In the genomic region with DNA sequence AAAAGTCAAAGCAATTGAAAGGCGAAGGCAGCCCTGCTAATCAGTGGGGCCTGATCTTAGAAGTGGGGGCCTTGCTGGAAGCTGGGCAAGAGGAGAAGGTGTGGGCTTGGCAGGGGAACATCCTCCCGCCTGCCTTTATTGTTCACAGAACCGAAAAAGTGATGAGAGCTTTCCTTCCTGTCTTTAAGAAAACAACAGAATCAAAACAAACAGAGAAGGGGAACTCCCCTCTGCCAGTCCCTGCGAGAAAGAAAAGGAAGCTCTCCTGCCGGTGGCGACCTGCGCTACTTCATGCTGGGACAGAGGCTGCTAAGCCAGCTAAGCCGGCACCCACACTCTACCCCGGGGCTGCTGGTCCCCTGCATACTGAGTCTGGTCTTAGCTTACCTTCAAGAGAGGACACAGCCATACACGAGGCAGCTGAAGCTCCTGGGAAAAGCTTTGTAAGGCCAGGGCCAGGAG, we compare ENCODE assay signal across 8 mouse cellular contexts. TPM values are rescaled to one million over a fixed set of nuclear protein-coding genes. Genes with fewer than 3 reads are reported as not detected.
A peak's percentile ranks its signal among the peaks of the same experiment; 100 is the strongest.
DNase-seq lines count a peak whose midpoint lies in the region; ATAC-seq and TF ChIP-seq lines count a peak whose summit lies in the region.

No protein-coding gene starts in this region.

- no peaks in the 10 kb centered on the region for H3K27me3 ChIP-seq in liver, embryonic 13.5 days
- H3K27me3 ChIP-seq in spleen, adult 2 months (ENCODE audit: control insufficient read depth, insufficient read depth, low read length) = no peaks in the 10 kb centered on the region

- no peak overlapping the region for H3K4me3 ChIP-seq in gastrocnemius, adult 2 months
- peak overlapping the region; percentile 18; the same call in 1 of the 2 replicates for H3K4me3 ChIP-seq in liver, embryonic 13.5 days (replicated peaks)
- H3K4me3 ChIP-seq in spleen, adult 2 months (ENCODE audit: extremely low read depth, insufficient read depth, insufficient read length) = peak overlapping the region; percentile 26; the same call in 1 of the 2 replicates

- H3K27ac ChIP-seq in gastrocnemius, adult 2 months = peak overlapping the region; percentile 83
- H3K27ac ChIP-seq in liver, embryonic 13.5 days = peak overlapping the region; percentile 98
- H3K27ac ChIP-seq in spleen, adult 2 months (ENCODE audit: insufficient read depth, low read length) = peak overlapping the region; percentile 94

- peak; percentile 27; the same call in 1 of the 2 replicates for TF ChIP-seq POLR2A in spleen, adult 2 months (IDR thresholded peaks at IDR 0.05; ENCODE audit: low read depth, low read length)

- intact Hi-C loops in gastrocnemius, adult 2 months (cut with DNase I) = loop anchor here (5.0 kb wide), 1 partner anchor 41 kb away; the partner anchor contains the start of gene Zfp36l2
- intact Hi-C loops in gastrocnemius, postnatal 14 days (cut with DNase I; ENCODE audit: low total_unique reads) = no loop called here
- intact Hi-C loops in heart, postnatal 36 days (cut with DNase I) = loop anchor here (2.0 kb wide), 1 partner anchor 29 kb away; no protein-coding TSS in a partner anchor

- H3K4me1 ChIP-seq in liver, embryonic 13.5 days (replicated peaks) = peaks cover 100% of the 10 kb centered on the region
- H3K4me1 ChIP-seq in spleen, adult 2 months (ENCODE audit: control insufficient read depth, insufficient read depth, insufficient read length) = peaks cover 74% of the 10 kb centered on the region

- ATAC-seq in liver, embryonic 13.5 days (ENCODE audit: low read depth) = no peak

- no peaks in the 10 kb centered on the region for H3K9me3 ChIP-seq in liver, embryonic 13.5 days (replicated peaks)

- no peak for TF ChIP-seq CTCF in gastrocnemius, adult 2 months (IDR thresholded peaks at IDR 0.05)
- no peak for TF ChIP-seq CTCF in spleen, adult 2 months (IDR thresholded peaks at IDR 0.05; ENCODE audit: extremely low read depth, insufficient read depth, insufficient read length, insufficient replicate concordance)

- DNase-seq in gastrocnemius, adult 2 months = peak; percentile 35
- no peak for DNase-seq in gastrocnemius, postnatal 14 days
- peak; percentile 33 to 60 for DNase-seq in adrenal gland, postnatal 36 days
- DNase-seq in heart, postnatal 36 days = peak; percentile 58 to 64
- DNase-seq in liver, embryonic 13.5 days = no peak
- peak; percentile 77 to 78 for DNase-seq in spleen, adult 2 months (ENCODE audit: low read depth in 1 of 2, low spot score in 2 of 2)
- no peak for DNase-seq in embryo, embryonic 10.5 days (ENCODE audit: low spot score)
- DNase-seq in right cerebral cortex, postnatal 36 days (ENCODE audit: low spot score in 2 of 2) = no peak

- peak overlapping the region; percentile 74 for H3K9ac ChIP-seq in liver, embryonic 13.5 days

- no peaks in the 10 kb centered on the region for H3K36me3 ChIP-seq in liver, embryonic 13.5 days
- no peaks in the 10 kb centered on the region for H3K36me3 ChIP-seq in spleen, adult 2 months (ENCODE audit: control insufficient read depth, insufficient read depth, low read length)

- 7% methylated on average over 10 of the region's 10 CpGs for WGBS in liver, embryonic 13.5 days (ENCODE audit: insufficient replicate concordance)
- 3% methylated on average over 10 of the region's 10 CpGs for WGBS in spleen, adult 2 months

- H3K4me2 ChIP-seq in liver, embryonic 13.5 days = peak overlapping the region; percentile 75

RNA-seq across cellular contexts. Expression of gene Zfp36l2, which starts 41.9 kb away (rescaled TPM):
- 10 to 100 TPM in 1 of 2 experiments, 1 to 10 TPM in 1; 9.7 to 10.1 TPM for total RNA-seq in gastrocnemius, adult 2 months (2021)
- 10 to 100 TPM; 17.0 to 21.3 TPM for total RNA-seq in gastrocnemius, postnatal 14 days (2021)
- total RNA-seq in adrenal gland, postnatal 36 days (2021) = 10 to 100 TPM; 71.6 to 77.9 TPM
- total RNA-seq in heart, postnatal 36 days (2021) = 10 to 100 TPM; 26.4 to 31.6 TPM
- 8.9 and 10.0 TPM in 2 replicates for polyA plus RNA-seq in liver, embryonic 13.5 days (2015; fragmentation: Nextera tagmentation; extraction: Ambion mirVana)
- 146 and 261 TPM in 2 replicates for polyA plus RNA-seq in spleen, adult 2 months (2012; rRNA removed)

Comparison
In these comparisons a context has a peak if more than half of its experiments do, and no peak if none do; other contexts are left out.
1. DNase-seq: peak in gastrocnemius, adult 2 months (single experiment), adrenal gland, postnatal 36 days (2 of 2), heart, postnatal 36 days (2 of 2) and spleen, adult 2 months (2 of 2); none in gastrocnemius, postnatal 14 days (single experiment), liver, embryonic 13.5 days (single experiment), embryo, embryonic 10.5 days (single experiment) and right cerebral cortex, postnatal 36 days (0 of 2).
2. Peak in every context shown above with its lines, with median percentiles within 50 percentile points of each other: H3K27ac ChIP-seq.